Mouse (Mus musculus) hematopoietic stem cell, adult 5-6 weeks (primary cell): ENCODE data around the gene Unc80. TPM values are rescaled to one million over a fixed set of nuclear protein-coding genes. Genes with fewer than 3 reads are reported as not detected.

Source experiments
- ATAC-seq, 2 experiments: fragments of 125-278 bp in 1 of 2; replicated peaks in 1 of 2; 2 replicates each; pipeline ENCODE4 v1.8.0; 2016 to 2017; ENCODE audit warnings: inconsistent platforms in 2 of 2, mild to moderate bottlenecking in 2 of 2, moderate number of reproducible peaks in 2 of 2, low read depth in 1 of 2, moderate TSS enrichment in 1 of 2; ENCODE audit not compliant: low FRiP score in 2 of 2, poor library complexity in 2 of 2, severe bottlenecking in 2 of 2, insufficient read depth in 1 of 2, low TSS enrichment in 1 of 2
- total RNA-seq: library from RNA; stranded (forward); fragments of 172-1452, 232-1000 nt; gene quantifications from 2 replicates; pipeline ENCODE4 v1.2.3, GENCODE M21; 2017

Gene Unc80
- total RNA-seq, 1 experiment from 2014 or later, result not detected

- no peak for ATAC-seq
Observed at GRCm38 (mm10) chr1:66562332-66562731, 94.2 kb downstream of the Unc80 start.

GRCm38 (mm10) chr1:66569736-66570135 is 101.6 kb downstream of the Unc80 start:
- no peak for ATAC-seq

- no peak for ATAC-seq
Observed at GRCm38 (mm10) chr1:66597163-66597788, 129.1 kb downstream of the Unc80 start.

- no peak for ATAC-seq
Observed at GRCm38 (mm10) chr1:66608304-66608703, 140.1 kb downstream of the Unc80 start.

GRCm38 (mm10) chr1:66617188-66617587 is 149.0 kb downstream of the Unc80 start:
- no peak for ATAC-seq

GRCm38 (mm10) chr1:66638177-66638576 is 170.0 kb downstream of the Unc80 start:
- no peak for ATAC-seq

GRCm38 (mm10) chr1:66646894-66647293 is 178.7 kb downstream of the Unc80 start:
- ATAC-seq, result no peak

- ATAC-seq, result peak; percentile 57 to 60; a peak in 2 of 4 replicates
Observed at GRCm38 (mm10) chr1:66649568-66649967, 181.4 kb downstream of the Unc80 start.

- peak in 1 of 2 experiments; percentile 25; a peak in 1 of 4 replicates for ATAC-seq
Observed at GRCm38 (mm10) chr1:66650006-66650405, 181.8 kb downstream of the Unc80 start.

- no peak for ATAC-seq
Observed at GRCm38 (mm10) chr1:66655119-66655746, 187.1 kb downstream of the Unc80 start.

GRCm38 (mm10) chr1:66655747-66656119 is 187.6 kb downstream of the Unc80 start:
- ATAC-seq, result peak in 1 of 2 experiments; percentile 49; a peak in 2 of 4 replicates

GRCm38 (mm10) chr1:66671475-66671874 is 203.3 kb downstream of the Unc80 start:
- ATAC-seq, result no peak

- ATAC-seq, result peak; percentile 89 to 90
Observed at GRCm38 (mm10) chr1:66672812-66673211, 204.6 kb downstream of the Unc80 start.

GRCm38 (mm10) chr1:66677928-66678327 is 209.8 kb downstream of the Unc80 start:
- ATAC-seq, result no peak

GRCm38 (mm10) chr1:66678662-66679061 is 210.5 kb downstream of the Unc80 start:
- ATAC-seq, result peak in 1 of 2 experiments; percentile 42; a peak in 1 of 4 replicates

- ATAC-seq, result no peak
Observed at GRCm38 (mm10) chr1:66682974-66683373, 214.8 kb downstream of the Unc80 start.

GRCm38 (mm10) chr1:66691772-66692171 is 223.6 kb downstream of the Unc80 start:
- ATAC-seq, result no peak

- ATAC-seq, result no peak
Observed at GRCm38 (mm10) chr1:66692308-66692707, 224.1 kb downstream of the Unc80 start.
